Mouse (Mus musculus) lung, postnatal 0 days (tissue): ENCODE measurements at regions not wholly inside any gene's neighbourhood (a gene's known extent, or its start where the extent isn't known, plus 50 kb on each side); places are given as distances from the start of the nearest gene placed in this dataset.

ENCODE experiments used
- CTCF ChIP-seq: IDR thresholded peaks from 2 replicates; pipeline ENCODE4 v1.5.1; 2016; ENCODE audit warnings: antibody characterized with exemption, mild to moderate bottlenecking
- EP300 ChIP-seq: IDR thresholded peaks from 2 replicates; pipeline ENCODE4 v1.6.1; 2016; ENCODE audit warnings: antibody characterized with exemption, mild to moderate bottlenecking, control low read depth

DNA sequence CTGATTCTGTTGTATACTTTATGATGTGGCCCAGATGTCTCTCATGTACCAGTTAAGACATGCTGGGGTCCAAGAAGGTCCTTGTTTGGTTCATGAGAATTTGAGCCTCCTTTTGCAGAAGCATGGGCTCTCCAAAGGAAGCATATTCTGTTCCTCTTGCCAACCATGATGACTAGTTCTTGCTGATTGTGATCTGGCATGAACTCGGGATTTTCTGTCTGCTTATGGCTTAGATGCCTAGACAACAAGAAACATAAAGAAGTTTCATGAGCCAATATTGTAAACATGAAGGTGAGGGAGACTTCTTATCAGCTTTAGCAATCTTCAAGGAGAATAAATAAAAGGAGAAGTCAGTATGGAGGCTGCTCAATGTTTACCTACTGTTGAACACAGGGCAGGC is 52.7 kb upstream of the Mroh9 start:
- TF ChIP-seq CTCF = no peak
- TF ChIP-seq EP300 = no peak
